Mouse (Mus musculus) cerebellum, adult 9-11 months (tissue): ENCODE measurements around the gene Esrrg.

Experiments
- DNase-seq: peaks from one replicate; pipeline ENCODE4 v3.0.0; 2022

The Esrrg gene

GRCm38 (mm10) chr1:187836876-187837275, 228.3 kb downstream of the Esrrg start:
- no peak for DNase-seq

- DNase-seq = no peak
These were observed 233.0 kb downstream of the Esrrg start for GRCm38 (mm10) chr1:187841629-187842028.

- no peak for DNase-seq
These were observed 234.1 kb downstream of the Esrrg start for GRCm38 (mm10) chr1:187842702-187843101.

- DNase-seq = no peak
These were observed 245.6 kb downstream of the Esrrg start for GRCm38 (mm10) chr1:187854148-187854547.

- DNase-seq = no peak
These were observed 253.7 kb downstream of the Esrrg start for GRCm38 (mm10) chr1:187862339-187862738.

- no peak for DNase-seq
These were observed 259.8 kb downstream of the Esrrg start for GRCm38 (mm10) chr1:187868427-187868826.

- DNase-seq = no peak
These were observed 263.6 kb downstream of the Esrrg start for GRCm38 (mm10) chr1:187872208-187872607.

GRCm38 (mm10) chr1:187872744-187873143, 264.2 kb downstream of the Esrrg start:
- no peak for DNase-seq

GRCm38 (mm10) chr1:187873770-187874169, 265.2 kb downstream of the Esrrg start:
- no peak for DNase-seq

- DNase-seq = no peak
These were observed 278.7 kb downstream of the Esrrg start for GRCm38 (mm10) chr1:187887270-187887669.

GRCm38 (mm10) chr1:187888142-187888541, 279.6 kb downstream of the Esrrg start:
- no peak for DNase-seq

GRCm38 (mm10) chr1:187889096-187889495, 280.5 kb downstream of the Esrrg start:
- no peak for DNase-seq

- no peak for DNase-seq
These were observed 282.7 kb downstream of the Esrrg start for GRCm38 (mm10) chr1:187891262-187891661.

GRCm38 (mm10) chr1:187895459-187895858, 286.9 kb downstream of the Esrrg start:
- DNase-seq = no peak

GRCm38 (mm10) chr1:187896291-187896690, 287.7 kb downstream of the Esrrg start:
- no peak for DNase-seq

- no peak for DNase-seq
These were observed 288.3 kb downstream of the Esrrg start for GRCm38 (mm10) chr1:187896910-187897309.

- DNase-seq = no peak
These were observed 290.9 kb downstream of the Esrrg start for GRCm38 (mm10) chr1:187899541-187899940.

- no peak for DNase-seq
These were observed 292.2 kb downstream of the Esrrg start for GRCm38 (mm10) chr1:187900756-187901155.

GRCm38 (mm10) chr1:187902176-187902575, 293.6 kb downstream of the Esrrg start:
- no peak for DNase-seq

GRCm38 (mm10) chr1:187904731-187905130, 296.1 kb downstream of the Esrrg start:
- no peak for DNase-seq

GRCm38 (mm10) chr1:187907407-187907806, 298.8 kb downstream of the Esrrg start:
- no peak for DNase-seq

GRCm38 (mm10) chr1:187907871-187908270, 299.3 kb downstream of the Esrrg start:
- DNase-seq = no peak

GRCm38 (mm10) chr1:187910718-187911117, 302.1 kb downstream of the Esrrg start:
- no peak for DNase-seq

- no peak for DNase-seq
These were observed 302.6 kb downstream of the Esrrg start for GRCm38 (mm10) chr1:187911201-187911600.

- no peak for DNase-seq
These were observed 309.7 kb downstream of the Esrrg start for GRCm38 (mm10) chr1:187918303-187918702.

GRCm38 (mm10) chr1:187918939-187919338, 310.3 kb downstream of the Esrrg start:
- no peak for DNase-seq
